Mouse (Mus musculus): ENCODE measurements around the gene Zfp747.
"Not testable (repeated sequence)": the region's sequence is repeated elsewhere in the genome, so short reads cannot be mapped to it uniquely, and the experiment has no call there.

Gene Zfp747

GRCm38 (mm10) chr7:127371870-127372269 is 4.0 kb downstream of the Zfp747 start:
- DNase-seq (ENCODE audit: low read depth, low spot score) = not testable (repeated sequence)

DNA sequence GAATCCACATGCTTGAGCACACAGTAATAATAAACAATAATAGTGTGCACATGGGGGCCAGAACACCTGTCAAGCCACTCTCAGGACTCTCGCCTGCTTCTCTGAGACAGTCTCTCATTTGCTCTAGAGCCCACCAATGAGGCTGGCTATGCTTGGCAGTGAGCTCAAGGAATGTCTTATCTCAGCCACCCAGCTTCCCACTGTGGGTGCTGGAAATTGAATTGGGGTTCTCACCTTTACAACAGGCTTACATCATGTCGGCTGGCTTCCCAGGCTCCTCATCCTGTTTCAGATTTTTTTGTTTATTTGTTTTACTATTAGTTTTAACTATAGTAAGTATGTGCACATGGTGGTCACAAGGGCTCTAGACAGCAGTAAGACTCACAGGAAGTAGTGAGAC is 4.6 kb downstream of the Zfp747 start:
- DNase-seq (ENCODE audit: low read depth, low spot score) = no peak

- DNase-seq (ENCODE audit: low read depth, low spot score) = no peak
Measured at GRCm38 (mm10) chr7:127366249-127366648, 9.6 kb downstream of the Zfp747 start.

- DNase-seq (ENCODE audit: low read depth, low spot score) = no peak
Measured at GRCm38 (mm10) chr7:127364166-127364565, 11.7 kb downstream of the Zfp747 start.

DNA sequence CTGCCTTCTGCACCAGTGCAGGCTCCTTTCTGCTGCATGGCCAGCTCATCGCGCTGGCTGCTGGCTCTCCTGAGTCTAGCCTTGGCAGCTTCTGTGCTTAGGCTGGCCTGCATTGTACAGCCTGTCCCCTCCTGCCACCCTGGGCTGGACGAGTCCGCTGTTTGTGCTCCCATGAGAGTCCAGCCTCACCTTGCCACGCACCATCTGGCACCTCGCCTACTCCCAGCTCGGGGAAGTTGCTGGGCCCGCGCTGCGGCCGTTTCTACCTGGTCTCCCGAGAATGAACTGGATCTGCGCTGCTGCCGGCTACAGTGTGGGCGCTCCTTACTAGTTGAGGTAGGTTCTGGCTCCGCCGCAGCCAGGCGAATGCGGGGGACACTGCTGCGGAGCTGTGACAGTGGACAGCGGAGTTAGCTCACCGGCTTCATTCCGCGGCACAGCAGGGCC is 12.4 kb downstream of the Zfp747 start:
- no peak for DNase-seq (ENCODE audit: low read depth, low spot score)

DNA sequence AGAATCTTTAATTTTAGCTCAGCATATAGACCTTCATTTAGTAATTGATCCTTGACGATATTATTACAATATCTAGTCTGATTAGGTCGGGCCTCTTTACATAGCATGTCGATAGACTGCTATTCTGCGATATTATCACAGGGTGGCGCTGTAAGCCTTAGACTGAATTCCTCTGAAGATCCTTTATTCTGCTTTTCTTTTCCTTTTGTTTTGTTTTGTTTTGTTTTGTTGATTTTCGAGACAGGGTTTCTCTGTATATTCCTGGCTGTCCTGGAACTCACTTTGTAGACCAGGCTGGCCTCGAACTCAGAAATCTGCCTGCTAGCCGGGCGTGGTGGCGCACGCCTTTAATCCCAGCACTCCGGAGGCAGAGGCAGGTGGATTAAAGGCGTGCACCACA is 13.4 kb downstream of the Zfp747 start:
- DNase-seq (ENCODE audit: low read depth, low spot score) = peak; percentile 74

DNA sequence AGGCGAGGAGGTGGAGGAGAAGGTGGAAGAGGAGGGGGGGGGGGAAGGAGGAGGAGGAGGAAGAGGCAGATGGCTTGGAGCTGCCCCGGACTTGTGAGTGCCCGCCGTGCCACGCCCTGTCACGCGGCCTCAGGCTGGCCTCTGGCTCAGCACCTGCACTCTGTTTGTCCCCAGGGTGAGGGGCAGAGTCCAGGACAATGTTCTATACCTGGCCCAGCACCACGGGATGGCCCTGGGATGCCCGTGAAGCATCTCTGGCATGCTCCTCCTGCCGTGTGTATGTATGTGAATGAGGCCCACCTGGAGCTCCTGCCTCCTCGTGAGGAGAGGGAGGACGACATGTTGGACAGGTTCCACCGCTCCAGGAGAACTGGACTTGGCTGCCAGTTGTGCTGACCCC is 14.4 kb downstream of the Zfp747 start:
- DNase-seq (ENCODE audit: low read depth, low spot score) = no peak

- no peak for DNase-seq (ENCODE audit: low read depth, low spot score)
Measured at GRCm38 (mm10) chr7:127360265-127360664, 15.6 kb downstream of the Zfp747 start.

DNA sequence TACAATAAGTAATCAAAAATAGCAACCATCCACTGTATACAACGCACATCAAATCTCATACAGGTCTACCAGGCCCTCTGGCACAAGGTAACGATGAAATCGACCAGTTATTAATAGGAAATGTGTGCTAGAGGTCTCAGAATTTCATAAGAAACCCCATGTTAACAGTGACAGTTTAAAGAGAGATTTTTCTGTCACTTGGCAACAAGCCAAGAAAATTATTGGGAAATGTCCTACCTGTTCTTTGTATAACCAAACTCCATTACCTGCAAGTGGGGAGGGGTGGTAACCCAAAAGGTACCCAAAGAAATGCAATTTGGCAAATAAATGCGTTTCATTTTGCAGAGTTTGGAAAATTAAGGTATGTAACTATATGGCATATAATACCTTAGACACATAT is 17.4 kb downstream of the Zfp747 start:
- DNase-seq (ENCODE audit: low read depth, low spot score) = no peak

- no peak for DNase-seq (ENCODE audit: low read depth, low spot score)
Measured at GRCm38 (mm10) chr7:127357871-127358270, 18.0 kb downstream of the Zfp747 start.

DNA sequence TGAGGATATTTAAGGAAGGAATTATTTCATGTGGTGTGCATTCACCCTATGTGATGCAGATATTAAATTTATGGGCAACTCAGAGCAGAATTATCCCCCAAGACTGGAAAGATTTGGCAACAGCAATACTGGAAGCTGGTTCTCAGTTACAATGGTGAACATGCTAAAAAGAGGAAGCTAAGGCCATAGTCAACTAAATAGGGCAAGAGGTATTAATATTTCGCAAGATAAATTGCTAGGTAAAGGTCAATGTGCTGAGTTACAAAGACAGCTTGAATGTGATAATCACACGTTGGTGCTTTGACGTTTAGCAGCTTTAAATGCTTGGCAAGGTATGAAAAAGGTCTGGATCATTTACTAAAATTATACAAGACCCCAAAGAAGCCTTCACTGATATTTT is 20.1 kb downstream of the Zfp747 start:
- no peak for DNase-seq (ENCODE audit: low read depth, low spot score)

GRCm38 (mm10) chr7:127351230-127352004 is 24.4 kb downstream of the Zfp747 start:
- DNase-seq (ENCODE audit: low read depth, low spot score) = no peak

- no peak for DNase-seq (ENCODE audit: low read depth, low spot score)
Measured at GRCm38 (mm10) chr7:127346676-127347075, 29.2 kb downstream of the Zfp747 start.

GRCm38 (mm10) chr7:127345512-127346325 is 30.1 kb downstream of the Zfp747 start, which contains the start of gene Zfp768:
Gene Zfp768 (minus strand): TSS chr7:127345589.
- DNase-seq (ENCODE audit: low read depth, low spot score) = peak; percentile 83

- DNase-seq (ENCODE audit: low read depth, low spot score) = peak; percentile 23
Measured at GRCm38 (mm10) chr7:127345092-127345491, 30.8 kb downstream of the Zfp747 start.

GRCm38 (mm10) chr7:127344371-127344770 is 31.5 kb downstream of the Zfp747 start:
- no peak for DNase-seq (ENCODE audit: low read depth, low spot score)

- DNase-seq (ENCODE audit: low read depth, low spot score) = no peak
Measured at GRCm38 (mm10) chr7:127343351-127344019, 32.4 kb downstream of the Zfp747 start.

GRCm38 (mm10) chr7:127342888-127343287 is 33.0 kb downstream of the Zfp747 start:
- DNase-seq (ENCODE audit: low read depth, low spot score) = no peak

DNA sequence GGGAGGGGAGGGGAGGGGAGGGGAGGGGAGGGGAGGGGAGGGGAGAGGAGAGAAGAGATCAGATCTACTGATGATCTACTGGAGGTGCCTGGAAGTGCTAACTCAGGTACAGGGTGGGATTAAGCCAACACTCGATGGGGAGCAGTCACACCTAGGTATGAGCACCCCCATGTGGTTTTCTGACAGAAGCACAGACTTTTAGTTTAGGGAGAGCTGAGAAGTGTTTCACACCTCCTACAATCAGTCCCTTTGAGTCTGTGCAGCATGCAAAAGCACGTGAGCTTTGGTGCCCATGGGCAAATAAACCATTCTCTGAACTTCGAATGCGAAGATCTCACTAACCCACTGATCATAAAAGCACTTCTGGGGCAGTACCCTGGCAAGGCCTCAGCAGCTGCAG is 33.5 kb downstream of the Zfp747 start:
- DNase-seq (ENCODE audit: low read depth, low spot score) = peak; percentile 68

- DNase-seq (ENCODE audit: low read depth, low spot score) = not testable (repeated sequence)
Measured at GRCm38 (mm10) chr7:127341861-127342260, 34.0 kb downstream of the Zfp747 start.

- no peak for DNase-seq (ENCODE audit: low read depth, low spot score)
Measured at GRCm38 (mm10) chr7:127341356-127341755, 34.5 kb downstream of the Zfp747 start.

- DNase-seq (ENCODE audit: low read depth, low spot score) = no peak
Measured at GRCm38 (mm10) chr7:127337636-127338035, 38.2 kb downstream of the Zfp747 start.
